Mouse (Mus musculus) spleen, adult 2 months (tissue): ENCODE data around the gene Pold1.

Experiments used
- CTCF ChIP-seq: fragments of 200-500 bp; IDR thresholded peaks from 2 replicates; pipeline ENCODE4 v1.5.1; 2011; ENCODE audit warnings: mild to moderate bottlenecking, inconsistent platforms; ENCODE audit not compliant: insufficient read depth, insufficient read length, insufficient replicate concordance; ENCODE audit errors: extremely low read depth
- POLR2A ChIP-seq: fragments of 200-500 bp; IDR thresholded peaks from 2 replicates; pipeline ENCODE4 v1.6.1; 2011; ENCODE audit warnings: low read depth, low read length, inconsistent platforms

DNA sequence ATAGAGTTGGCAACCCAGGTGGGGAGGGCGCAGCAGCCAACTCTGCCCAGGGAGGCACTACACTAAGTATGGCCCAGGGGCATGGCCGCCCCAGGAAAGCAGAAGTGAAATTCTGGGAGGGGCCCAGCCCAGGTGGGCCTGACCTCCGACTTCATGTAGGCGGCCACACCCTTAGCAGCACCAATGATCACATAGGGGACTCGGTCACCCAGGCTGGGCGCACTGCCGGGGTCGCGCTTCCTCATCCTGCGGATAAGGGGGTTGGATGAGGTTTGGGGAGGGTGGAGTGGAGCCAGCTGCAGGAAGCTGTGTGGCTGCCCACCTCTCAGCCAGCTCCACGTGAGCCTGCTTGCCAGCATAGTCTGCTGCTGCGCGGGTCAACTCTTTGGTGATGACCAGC, 14.4 kb downstream of the Pold1 start:
- TF ChIP-seq CTCF (no peak), POLR2A (peak; percentile 19; the same call in 1 of the 2 replicates)
